Mouse (Mus musculus) liver, postnatal 0 days (tissue): ENCODE results near the gene Ttll1.

Source experiments
- CTCF ChIP-seq: sonication (generic); IDR thresholded peaks from 2 replicates; pipeline ENCODE4 v1.5.1; 2016; ENCODE audit warnings: antibody characterized with exemption, low read depth
- EP300 ChIP-seq: IDR thresholded peaks from 2 replicates; pipeline ENCODE4 v1.6.1; 2016; ENCODE audit warnings: antibody characterized with exemption, low read depth, mild to moderate bottlenecking

- TF ChIP-seq CTCF (no peak), EP300 (no peak)
These were observed 40.2 kb downstream of the Ttll1 start for GRCm38 (mm10) chr15:83470443-83470842.
